Mouse (Mus musculus) cerebellum, adult 11 months (tissue): ENCODE measurements at regions not wholly inside any gene's neighbourhood (a gene's known extent, or its start where the extent isn't known, plus 50 kb on each side); places are given as distances from the start of the nearest gene placed in this dataset.

ENCODE experiments used
- DNase-seq: peaks from one replicate; pipeline ENCODE4 v3.0.0; 2022

DNA sequence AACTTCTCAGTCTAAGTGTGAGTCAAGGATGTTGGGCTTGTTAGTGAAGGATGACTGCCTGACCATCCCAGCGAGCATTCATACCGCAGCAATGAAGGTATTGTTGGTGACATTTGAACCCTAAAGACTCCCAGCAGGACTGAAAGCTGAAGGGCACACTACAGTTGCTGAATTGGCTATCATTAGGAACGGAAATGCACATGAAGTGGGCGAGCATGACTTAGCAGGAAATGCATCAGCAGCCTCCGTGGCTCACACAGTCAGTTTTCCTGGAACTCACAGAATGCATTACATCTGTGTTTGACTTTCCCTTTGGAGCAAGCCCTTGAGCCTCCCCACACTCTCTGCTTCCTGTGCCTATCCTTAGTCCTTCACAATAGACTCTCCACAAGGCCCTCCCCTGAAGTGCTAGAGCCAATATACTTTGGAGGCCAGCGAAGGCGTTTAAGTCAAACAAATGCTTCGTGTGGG lies 63.9 kb downstream of the Tmco5 start:
- no peak for DNase-seq

DNA sequence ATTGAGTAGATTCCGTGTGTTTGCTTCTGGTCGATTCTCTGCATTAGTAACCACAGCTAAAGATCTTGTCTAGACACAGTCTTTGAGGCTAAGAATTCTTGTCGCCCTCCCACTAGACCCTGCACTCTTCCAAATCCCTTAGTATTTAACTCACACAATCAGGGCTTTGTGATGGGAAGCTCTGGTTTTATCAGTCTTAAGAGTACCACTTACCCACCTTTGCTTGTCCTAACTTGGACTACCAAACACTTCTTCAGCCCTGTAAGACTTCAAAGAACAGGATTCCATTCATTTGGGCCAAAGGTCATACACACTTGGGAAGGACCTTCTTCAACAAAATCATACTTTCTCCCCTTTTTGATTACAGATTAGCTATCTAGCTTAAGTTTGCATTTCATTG lies 70.0 kb downstream of the Tmco5 start:
- no peak for DNase-seq

DNA sequence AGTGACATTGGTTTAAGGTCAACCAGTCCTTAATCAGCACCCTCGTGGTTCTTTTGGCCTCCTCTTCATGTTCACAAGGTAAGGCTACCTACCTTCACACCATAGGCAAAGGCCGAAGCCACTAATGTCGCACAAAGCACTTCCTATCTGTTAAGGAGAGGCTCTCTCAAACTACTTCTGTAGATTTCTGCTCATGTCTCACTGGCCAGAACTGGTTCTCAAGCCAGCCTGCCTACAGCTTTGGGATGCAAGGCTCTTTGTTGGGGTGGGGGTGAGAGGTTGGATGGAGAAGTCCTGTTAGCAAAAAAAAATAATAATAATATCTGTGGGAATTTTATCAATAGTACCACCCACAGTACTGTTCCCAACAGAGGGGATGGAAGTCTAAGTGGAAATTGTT lies 71.2 kb downstream of the Tmco5 start:
- DNase-seq: no peak

DNA sequence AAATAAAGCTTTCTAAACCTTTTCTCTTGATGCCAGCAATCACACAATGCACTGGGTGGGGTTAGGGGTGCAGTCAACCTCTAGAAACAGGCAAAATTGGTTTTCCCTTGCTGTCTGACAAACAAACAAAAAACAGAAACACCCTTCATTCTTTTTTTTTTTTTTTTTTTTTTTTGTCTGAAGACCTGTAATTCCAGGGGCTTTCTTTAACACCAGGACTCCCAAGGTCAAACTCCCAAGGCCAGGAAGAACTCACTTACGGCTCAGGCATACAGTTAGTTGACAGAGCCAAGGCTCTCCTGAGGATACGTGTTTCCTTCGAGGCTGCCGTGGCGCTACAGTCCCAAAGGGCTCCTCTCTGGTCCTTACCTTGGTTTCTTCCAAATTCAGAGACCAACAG lies 71.7 kb downstream of the Tmco5 start:
- no peak for DNase-seq

GRCm38 (mm10) chr2:116951481-116951880 lies 73.0 kb downstream of the Tmco5 start:
- DNase-seq: no peak

DNA sequence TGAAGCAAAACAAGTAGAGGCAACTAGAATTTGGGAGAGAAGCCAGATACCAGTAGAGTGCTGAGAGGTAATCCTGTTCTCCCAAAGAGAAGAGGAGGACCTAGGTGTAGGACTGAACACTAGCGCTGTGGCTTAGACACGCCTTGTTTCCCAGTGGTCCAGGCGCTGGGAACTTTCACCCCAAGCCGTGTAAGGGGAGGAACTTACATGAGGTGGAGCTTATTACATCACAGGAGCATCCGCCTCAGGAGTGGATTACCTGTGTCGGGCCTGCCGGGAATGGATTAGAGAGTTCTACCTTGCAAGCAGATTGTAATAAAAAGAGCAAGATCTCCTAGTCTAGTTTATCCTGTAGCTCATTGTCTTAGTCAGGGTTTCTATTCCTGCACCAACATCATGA lies 75.8 kb downstream of the Tmco5 start:
- DNase-seq: no peak

DNA sequence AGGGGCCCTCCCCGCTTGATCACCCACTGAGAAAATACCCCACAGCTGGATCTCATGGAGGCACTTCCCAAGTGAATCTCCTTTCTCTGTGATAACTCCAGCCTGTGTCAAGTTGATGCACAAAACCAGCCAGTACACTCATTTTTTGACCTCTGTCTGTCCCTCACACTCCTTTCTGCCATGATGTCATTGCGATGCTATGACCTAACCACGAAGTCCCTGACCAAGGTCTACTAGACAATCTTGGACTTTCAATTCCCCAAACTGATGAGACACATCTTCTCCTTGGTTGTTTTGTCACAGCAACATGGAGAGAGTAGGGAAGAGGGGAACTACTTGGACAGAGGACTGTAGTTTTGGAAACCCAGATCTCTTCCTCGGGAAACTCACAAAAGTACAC lies 76.4 kb downstream of the Tmco5 start:
- DNase-seq: no peak

GRCm38 (mm10) chr2:116963116-116963873 lies 84.8 kb downstream of the Tmco5 start:
- DNase-seq: no peak

DNA sequence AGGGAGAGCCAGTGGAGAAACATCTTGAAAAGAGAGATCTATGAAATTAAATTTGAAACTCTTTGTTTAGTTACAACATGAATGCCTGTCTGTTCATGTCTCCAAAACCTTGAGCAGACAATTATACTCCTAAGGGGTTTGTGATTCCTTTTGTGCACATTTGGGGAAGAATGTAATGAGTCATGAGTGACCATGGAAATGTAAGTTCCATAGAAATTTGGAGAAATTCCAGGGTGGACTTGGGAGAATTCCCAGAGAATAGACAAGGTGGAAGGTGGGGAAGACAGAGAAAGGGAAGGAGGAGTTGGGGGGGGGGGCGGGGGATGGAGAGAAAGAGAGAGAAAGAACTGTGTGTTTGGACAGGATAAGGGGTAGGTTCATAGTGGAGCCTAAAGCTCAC lies 87.8 kb downstream of the Tmco5 start:
- DNase-seq: no peak

DNA sequence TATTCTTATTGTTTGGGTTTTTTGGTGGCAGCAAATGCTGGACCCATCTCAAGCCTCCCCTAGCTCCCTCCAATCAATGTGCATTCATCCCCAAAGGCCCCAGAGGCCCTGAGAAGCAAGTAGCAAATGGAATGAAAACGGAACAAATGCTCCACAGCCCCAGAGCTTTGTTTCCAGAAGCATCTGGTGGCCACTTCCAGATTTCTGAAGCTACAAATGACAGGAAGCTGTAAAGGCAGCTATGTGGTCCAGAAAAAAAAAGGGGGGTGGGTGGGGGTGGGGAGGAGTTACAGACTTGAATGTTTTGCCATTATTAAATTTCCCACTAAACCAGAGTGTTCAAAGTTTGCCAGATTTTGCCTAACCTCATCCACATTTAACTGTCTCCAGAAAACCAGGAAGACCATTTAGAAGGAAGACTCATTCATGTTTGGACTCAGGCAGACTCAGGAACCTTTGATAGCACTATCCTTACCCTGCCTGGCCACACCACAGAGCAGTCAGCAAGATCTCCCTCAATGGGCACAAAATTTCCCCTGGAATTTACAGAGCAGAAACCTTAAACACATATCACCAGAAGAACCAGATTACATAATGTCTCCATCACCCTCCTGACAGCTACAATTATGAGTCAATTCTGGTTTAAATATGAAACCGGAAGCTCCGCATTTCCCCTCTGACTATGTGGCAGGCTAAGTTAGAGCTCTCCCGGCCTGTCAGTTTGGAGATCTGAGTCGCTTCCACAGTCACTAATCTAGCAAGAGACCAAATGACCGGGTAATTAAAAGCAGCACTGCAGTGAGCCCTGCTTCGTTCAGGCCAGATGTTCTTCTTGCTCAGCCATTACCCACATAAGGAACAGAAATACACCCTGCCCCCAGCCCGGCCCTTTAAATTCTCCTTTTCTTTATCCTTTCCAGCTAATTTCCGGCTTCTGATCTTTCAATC lies 93.4 kb downstream of the Tmco5 start:
- no peak for DNase-seq

GRCm38 (mm10) chr2:116972614-116972985 lies 94.1 kb downstream of the Tmco5 start:
- no peak for DNase-seq

GRCm38 (mm10) chr2:116973441-116973840 lies 95.0 kb downstream of the Tmco5 start:
- DNase-seq: no peak

DNA sequence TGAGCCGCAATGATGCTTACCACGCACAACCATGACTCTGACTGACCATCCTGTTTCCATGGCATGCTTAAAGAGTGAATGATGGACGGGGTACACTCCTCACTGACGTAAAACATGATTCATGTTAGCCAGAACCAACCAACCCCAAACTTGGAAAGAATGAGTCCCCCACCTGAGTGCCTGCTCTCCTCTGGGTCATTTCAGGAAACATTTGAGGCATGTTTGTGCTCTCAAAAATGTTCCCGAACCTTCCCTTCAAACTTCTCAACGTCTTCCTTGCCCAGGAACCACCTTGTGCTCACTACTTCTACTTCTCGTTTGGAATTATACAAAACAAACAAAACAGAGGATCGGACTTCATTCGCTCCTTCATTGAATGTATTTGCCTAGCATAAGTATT lies 95.7 kb downstream of the Tmco5 start:
- DNase-seq: no peak

DNA sequence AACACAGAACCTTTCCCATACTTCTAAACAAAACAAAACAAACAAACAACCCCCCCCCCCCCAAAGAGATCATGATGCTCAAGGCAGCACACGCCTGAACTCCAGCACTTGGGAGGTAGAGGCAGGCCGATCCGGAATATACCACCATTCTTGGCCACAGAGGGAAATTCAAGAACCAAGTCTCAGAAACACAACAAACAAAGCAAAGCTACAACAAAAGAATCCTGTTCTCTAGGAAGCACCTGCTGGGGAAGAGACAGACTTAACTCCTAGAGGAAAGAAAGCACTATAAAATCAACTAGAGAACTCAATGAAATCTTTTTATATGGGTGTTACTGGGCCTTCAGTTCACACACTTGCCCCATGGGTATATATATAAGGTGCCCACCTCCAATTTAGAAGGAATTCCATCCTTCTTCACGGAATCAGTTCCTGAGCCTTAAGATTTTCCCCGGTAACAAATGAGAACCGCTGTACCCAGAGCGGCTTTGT lies 96.1 kb downstream of the Tmco5 start:
- no peak for DNase-seq

DNA sequence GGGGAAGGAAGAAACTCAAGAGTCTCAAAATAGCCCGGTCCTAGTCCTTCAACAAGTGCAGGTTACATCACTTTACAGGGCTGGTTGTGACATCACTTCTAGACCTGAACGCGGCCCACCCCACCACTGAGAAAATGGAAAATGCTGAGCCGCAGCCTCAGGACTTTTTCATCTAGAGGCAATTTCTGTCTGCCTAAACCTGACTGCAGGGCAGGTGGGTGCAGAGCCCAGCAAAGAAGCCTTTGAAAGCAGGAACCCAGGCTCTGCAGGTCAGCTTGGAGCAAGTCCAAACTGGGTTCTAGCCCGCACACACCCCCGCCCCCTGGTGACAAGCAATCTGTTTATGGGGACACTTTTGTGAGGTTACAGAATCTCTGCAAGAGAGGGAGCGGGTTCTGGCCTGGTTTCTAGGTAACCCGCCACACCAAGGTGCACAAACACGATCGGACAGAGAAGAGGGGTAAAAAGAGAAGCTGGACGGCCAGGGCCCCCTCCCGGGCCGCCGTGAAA lies 96.7 kb downstream of the Tmco5 start:
- peak; percentile 87 for DNase-seq

GRCm38 (mm10) chr2:116975601-116976431 lies 97.3 kb downstream of the Tmco5 start:
- DNase-seq: peak; percentile 83

DNA sequence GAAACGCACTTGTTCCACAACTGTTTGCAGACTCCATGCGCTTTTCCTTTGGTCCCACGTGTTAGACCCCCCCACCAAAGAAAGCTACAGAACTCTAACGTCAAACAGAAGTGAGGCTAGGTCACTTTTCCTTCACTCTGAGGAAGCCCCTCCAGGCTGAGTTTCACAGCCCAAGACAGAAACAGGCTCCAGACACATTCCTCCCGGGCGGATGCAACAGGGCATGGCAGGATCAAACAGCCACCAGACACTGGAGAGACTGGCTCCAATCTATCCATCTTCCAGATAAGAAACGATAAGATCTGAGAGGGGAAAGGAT lies 97.9 kb downstream of the Tmco5 start:
- DNase-seq: peak; percentile 11

DNA sequence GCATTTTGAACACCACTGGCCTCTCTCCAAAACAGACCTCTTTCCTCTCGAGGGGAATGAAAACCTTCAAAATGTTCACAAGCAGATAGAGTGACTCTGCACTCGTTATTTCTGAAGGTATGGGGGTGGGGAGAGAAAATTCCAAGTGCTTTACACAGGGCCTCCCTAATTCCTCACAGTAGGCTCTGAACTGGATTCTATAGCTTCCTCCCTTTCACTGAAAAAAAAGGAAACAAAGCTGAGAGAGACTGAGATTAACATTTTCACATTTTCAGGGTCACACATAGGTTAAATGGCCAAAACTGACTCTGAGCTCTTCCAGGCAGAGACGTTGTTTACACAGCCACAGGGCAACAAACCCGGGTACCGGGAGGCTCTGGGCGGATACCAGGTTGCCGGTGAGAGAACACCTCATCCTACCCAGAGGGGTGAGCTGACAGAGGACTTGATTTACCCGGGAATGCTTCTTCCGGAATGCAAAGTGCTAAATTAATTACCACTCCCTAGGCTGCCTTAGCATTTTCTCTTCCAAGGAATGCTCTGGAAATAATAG lies 98.5 kb downstream of the Tmco5 start:
- no peak for DNase-seq

DNA sequence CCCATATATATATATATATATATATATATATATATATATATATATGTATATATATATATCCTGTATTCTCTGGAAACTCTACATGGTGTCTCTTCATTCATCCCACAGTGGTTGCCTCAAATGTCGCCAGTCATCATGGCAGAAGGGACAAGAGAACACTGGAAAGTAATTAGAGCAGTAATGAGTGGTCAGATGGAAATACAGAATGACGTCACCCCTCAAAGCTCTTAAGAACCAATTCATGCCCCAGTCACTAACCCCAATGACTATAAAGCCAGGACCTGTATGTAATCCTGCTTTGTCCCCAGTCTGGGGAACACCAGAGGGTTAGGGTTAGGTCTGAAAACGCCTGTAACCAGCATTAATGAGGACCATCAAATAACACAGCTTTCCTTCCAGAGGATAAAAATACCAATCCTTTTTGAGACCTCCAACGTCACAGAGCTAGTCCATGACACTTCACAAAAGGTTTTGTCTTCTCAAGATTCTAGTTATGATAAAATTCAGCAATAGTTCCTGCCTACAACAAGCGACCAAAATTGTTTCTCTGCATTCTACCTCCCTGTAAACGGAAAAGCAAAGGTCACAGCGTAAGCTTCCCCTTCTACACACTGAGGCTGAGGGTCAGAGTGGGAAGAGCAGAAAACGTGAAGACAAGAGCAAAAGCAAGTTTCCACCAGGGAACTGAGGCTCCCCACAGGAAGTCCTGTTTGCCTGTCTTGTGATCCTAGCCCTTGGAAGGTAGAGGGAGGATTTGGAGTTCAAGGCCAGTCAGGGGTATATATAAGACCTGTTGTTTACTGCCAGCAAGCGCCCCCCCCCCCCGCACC lies 99.5 kb downstream of the Tmco5 start:
- DNase-seq: no peak

DNA sequence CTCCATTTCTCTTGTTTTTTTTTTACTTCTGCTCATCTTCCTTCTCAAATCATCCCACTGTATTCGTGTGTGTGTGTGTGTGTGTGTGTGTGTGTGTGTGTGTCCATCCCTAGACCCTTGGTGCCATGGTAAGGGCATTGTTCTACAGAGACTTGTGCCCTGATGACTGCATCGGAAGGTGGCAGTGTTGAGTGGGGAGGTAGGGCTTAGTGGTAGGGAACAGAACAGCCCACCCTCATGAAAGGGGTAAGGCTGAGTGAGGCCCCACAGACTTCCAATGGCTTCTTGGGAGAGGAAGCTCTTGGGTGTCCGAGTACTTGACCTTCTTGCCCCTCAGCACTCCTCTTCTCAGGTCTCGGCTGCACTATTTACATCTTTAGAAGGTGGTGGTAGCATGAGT lies 100.3 kb downstream of the Tmco5 start:
- no peak for DNase-seq

GRCm38 (mm10) chr2:116979561-116980391 lies 101.3 kb downstream of the Tmco5 start:
- DNase-seq: no peak
